ENCODE assay signal across 14 mouse cellular contexts in the genomic region with DNA sequence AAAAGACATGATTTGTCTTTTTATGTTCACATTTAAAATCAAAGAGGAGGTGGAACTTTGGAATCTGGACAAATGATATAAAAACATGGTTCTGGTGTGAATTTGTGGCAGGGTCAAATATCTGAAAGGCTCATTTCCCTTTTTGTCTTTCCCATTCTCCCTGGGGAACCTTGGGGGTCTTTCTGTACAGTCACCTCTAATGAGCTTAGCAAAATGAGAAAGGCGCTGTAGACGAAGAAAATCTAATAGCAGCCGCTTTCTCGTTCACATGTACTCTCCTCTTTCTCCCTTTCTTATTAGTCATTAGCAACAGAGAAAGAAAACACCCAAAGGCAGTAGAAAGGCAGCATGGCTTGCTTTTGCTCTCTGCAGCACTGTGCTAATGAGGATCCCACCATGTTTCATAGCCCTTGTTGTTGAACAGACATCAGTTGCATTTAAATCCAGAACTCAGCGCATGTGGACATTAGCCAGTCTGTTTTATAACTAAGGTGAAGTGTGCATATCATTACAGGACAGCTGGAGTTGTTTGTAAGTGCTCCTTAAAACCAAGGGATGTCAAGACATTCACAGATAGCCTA.
"Had no signal": no experiment of that assay in that cellular context is flagged by ENCODE, and none has a peak within 500 bp of the region (broad histone marks: within the 10 kb centered on the region; RNA-seq: fewer than 3 reads in every experiment).

No protein-coding gene starts in this region.

- H3K4me2 ChIP-seq: limb, embryonic 12.5 days; liver, embryonic 13.5 days; lung, embryonic 15.5 days; stomach, embryonic 15.5 days had no signal

- H3K4me3 ChIP-seq: limb, embryonic 12.5 days; liver, embryonic 13.5 days; lung, embryonic 15.5 days; stomach, embryonic 15.5 days had no signal

- DNase-seq: kidney, adult 2 months; kidney, postnatal 36 days; layer of hippocampus, adult 9-11 months; layer of hippocampus, postnatal 36 days; liver; liver, embryonic 13.5 days; liver, postnatal 0 days; lung, postnatal 14 days; right cerebral cortex, postnatal 14 days; thymus, adult 2 months; thymus, postnatal 25 days had no signal

- H3K4me1 ChIP-seq: liver, embryonic 13.5 days; lung, embryonic 15.5 days; stomach, embryonic 15.5 days had no signal

- H3K9me3 ChIP-seq: limb, embryonic 12.5 days; liver, embryonic 13.5 days; lung, embryonic 15.5 days; stomach, embryonic 15.5 days had no signal

- ATAC-seq: liver, postnatal 0 days had no signal

- H3K27me3 ChIP-seq: limb, embryonic 12.5 days; liver, embryonic 13.5 days; lung, embryonic 15.5 days; stomach, embryonic 15.5 days had no signal

- H3K27ac ChIP-seq: limb, embryonic 12.5 days; liver, embryonic 13.5 days; lung, embryonic 15.5 days; stomach, embryonic 15.5 days had no signal

- H3K9ac ChIP-seq: limb, embryonic 12.5 days; liver, embryonic 13.5 days; liver, postnatal 0 days; lung, embryonic 15.5 days; stomach, embryonic 15.5 days had no signal

- H3K36me3 ChIP-seq: limb, embryonic 12.5 days; liver, embryonic 13.5 days; lung, embryonic 15.5 days; stomach, embryonic 15.5 days had no signal
